In genomic region chr6:66929694-66930093, GRCm38 (mm10) we compare ENCODE assay signal across 9 mouse cellular contexts. TPM values are rescaled to one million over a fixed set of nuclear protein-coding genes. Genes with fewer than 3 reads are reported as not detected.
DNase-seq lines count a peak whose midpoint lies in the region; ATAC-seq and TF ChIP-seq lines count a peak whose summit lies in the region.
"Had no signal": no experiment of that assay in that cellular context is flagged by ENCODE, and none has a peak within 500 bp of the region (broad histone marks: within the 10 kb centered on the region; RNA-seq: fewer than 3 reads in every experiment).

No protein-coding gene starts in this region.

- no peaks in the 10 kb centered on the region for H3K36me3 ChIP-seq in kidney, adult 2 months (ENCODE audit: control insufficient read depth, insufficient read depth, low read length)
- no peaks in the 10 kb centered on the region for H3K36me3 ChIP-seq in liver, postnatal 0 days (replicated peaks; ENCODE audit: insufficient read depth, low read length)
- H3K36me3 ChIP-seq: heart, embryonic 12.5 days had no signal

- no peak for TF ChIP-seq POLR2A in kidney, adult 2 months (IDR thresholded peaks at IDR 0.05; ENCODE audit: low read depth, low read length)

- H3K27ac ChIP-seq in kidney, adult 2 months (ENCODE audit: insufficient read depth, low read depth, low read length), result peak overlapping the region; percentile 81
- no peak overlapping the region for H3K27ac ChIP-seq in liver, postnatal 0 days (ENCODE audit: low read depth)

- no peak overlapping the region for H3K4me3 ChIP-seq in kidney, adult 2 months (ENCODE audit: insufficient read depth, low read depth, low read length)
- H3K4me3 ChIP-seq in liver, postnatal 0 days (ENCODE audit: low read depth, low read length), result 0 out of 2 replicates have a peak overlapping the region, but pooled peaks have one; percentile 10
- H3K4me3 ChIP-seq: heart, embryonic 12.5 days had no signal

- no peaks in the 10 kb centered on the region for H3K9me3 ChIP-seq in liver, postnatal 0 days (ENCODE audit: low read length)
- H3K9me3 ChIP-seq: heart, embryonic 12.5 days had no signal

- peak; percentile 94 for DNase-seq in 416B (ENCODE audit: low read depth)
- DNase-seq in kidney, adult 2 months, result peak; percentile 83
- DNase-seq in liver, postnatal 0 days, result no peak
- no peak for DNase-seq in testis, postnatal 14 days (ENCODE audit: low spot score)
- DNase-seq in heart, adult 9 months (ENCODE audit: low spot score in 2 of 2), result no peak
- no peak for DNase-seq in right cerebral cortex, postnatal 4 days
- DNase-seq in heart, adult 18-20 months, result no peak

- no peak for TF ChIP-seq CTCF in kidney, adult 2 months (conservative IDR thresholded peaks at IDR 0.05; ENCODE audit: insufficient read depth, insufficient read length, low read depth, low read length)
- TF ChIP-seq CTCF in liver, postnatal 0 days (IDR thresholded peaks at IDR 0.05; ENCODE audit: low read depth), result no peak

- H3K4me1 ChIP-seq in kidney, adult 2 months (ENCODE audit: control insufficient read depth, insufficient read depth, low read length), result peaks cover 42% of the 10 kb centered on the region
- peaks cover 11% of the 10 kb centered on the region for H3K4me1 ChIP-seq in liver, postnatal 0 days (ENCODE audit: insufficient read depth)

- WGBS in kidney, adult 2 months, result 31% methylated on average over 7 of the region's 7 CpGs
- WGBS in liver, postnatal 0 days (ENCODE audit: insufficient replicate concordance), result 21% methylated on average over 7 of the region's 7 CpGs

- ATAC-seq in activated CD4-positive, CD25-positive, alpha-beta regulatory T cell, adult 4 months, result peak; percentile 14
- ATAC-seq in liver, postnatal 0 days, result peak; percentile 61

- peak overlapping the region; percentile 45 for H3K4me2 ChIP-seq in liver, postnatal 0 days (ENCODE audit: low read depth, low read length)
- H3K4me2 ChIP-seq: heart, embryonic 12.5 days had no signal

- no peaks in the 10 kb centered on the region for H3K27me3 ChIP-seq in kidney, adult 2 months (replicated peaks; ENCODE audit: control insufficient read depth, insufficient read depth, low read length)
- no peaks in the 10 kb centered on the region for H3K27me3 ChIP-seq in liver, postnatal 0 days (ENCODE audit: insufficient read depth, low read length)
- H3K27me3 ChIP-seq: heart, embryonic 12.5 days had no signal

- no peak for TF ChIP-seq EP300 in liver, postnatal 0 days (IDR thresholded peaks at IDR 0.05; ENCODE audit: low read depth)

- H3K9ac ChIP-seq in liver, postnatal 0 days (replicated peaks), result no peak overlapping the region
- H3K9ac ChIP-seq: heart, embryonic 12.5 days had no signal

RNA-seq across cellular contexts. Expression of gene Gng12, which starts 33.5 kb away (rescaled TPM):
- 10 to 100 TPM; 21.3 to 21.7 TPM for polyA plus RNA-seq in activated CD4-positive, CD25-positive, alpha-beta regulatory T cell, adult 4 months (2017; shearing (Covaris generic))
- polyA plus RNA-seq in kidney, adult 2 months (2012; rRNA removed), result 90.6 and 102 TPM in 2 replicates
- 39.0 and 39.4 TPM in 2 replicates for polyA plus RNA-seq in liver, postnatal 0 days (2015; fragmentation: Nextera tagmentation; extraction: Ambion mirVana)
- total RNA-seq in heart, adult 18-20 months (2021), result 10 to 100 TPM; 36.9 to 41.9 TPM

Comparison
In these comparisons a context has a peak if more than half of its experiments do, and no peak if none do; other contexts are left out.
1. DNase-seq: peak in 416B (single experiment) and kidney, adult 2 months (single experiment); none in liver, postnatal 0 days (single experiment), testis, postnatal 14 days (single experiment), heart, adult 9 months (0 of 2), right cerebral cortex, postnatal 4 days (single experiment) and heart, adult 18-20 months (0 of 2).